Mouse (Mus musculus) telencephalon, adult 2 months (tissue): ENCODE data around the gene Cap2.

ENCODE experiments used
- DNase-seq: peaks from one replicate; pipeline ENCODE4 v3.0.0-alpha.2; 2011; ENCODE audit warnings: low read depth, low spot score

The Cap2 gene

DNA sequence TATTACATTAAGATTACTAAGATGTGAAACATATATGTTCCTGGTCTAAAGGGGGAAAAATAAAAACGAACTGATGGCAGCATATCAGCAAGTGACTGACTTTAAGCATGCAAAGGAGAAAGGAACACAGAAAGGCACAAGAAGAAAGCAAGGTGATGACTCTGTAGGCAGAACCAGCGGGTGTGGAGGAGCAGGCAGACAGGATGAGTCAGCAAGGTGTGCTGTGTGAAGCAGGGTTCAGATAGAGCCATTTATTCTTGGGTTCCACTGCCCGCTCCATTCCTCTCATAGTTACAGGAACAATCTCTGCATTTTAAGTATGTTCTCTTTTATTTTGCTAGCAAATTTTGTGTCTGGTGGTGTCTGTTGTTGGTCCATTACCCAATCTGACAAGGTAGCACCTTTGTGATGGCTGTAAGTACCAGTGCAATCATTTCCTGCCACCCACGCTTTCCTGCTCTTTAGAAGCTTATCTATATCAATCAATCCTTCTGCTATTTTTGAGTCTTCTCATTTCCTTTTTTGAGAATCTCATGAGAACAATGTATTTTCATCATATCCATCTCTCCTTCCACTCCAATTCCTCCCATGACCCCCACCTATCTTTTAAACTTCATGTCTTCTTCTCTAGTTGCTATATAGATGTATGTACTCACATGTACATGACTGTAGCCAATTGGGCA is 189.1 kb downstream of the Cap2 start:
- no peak for DNase-seq

DNA sequence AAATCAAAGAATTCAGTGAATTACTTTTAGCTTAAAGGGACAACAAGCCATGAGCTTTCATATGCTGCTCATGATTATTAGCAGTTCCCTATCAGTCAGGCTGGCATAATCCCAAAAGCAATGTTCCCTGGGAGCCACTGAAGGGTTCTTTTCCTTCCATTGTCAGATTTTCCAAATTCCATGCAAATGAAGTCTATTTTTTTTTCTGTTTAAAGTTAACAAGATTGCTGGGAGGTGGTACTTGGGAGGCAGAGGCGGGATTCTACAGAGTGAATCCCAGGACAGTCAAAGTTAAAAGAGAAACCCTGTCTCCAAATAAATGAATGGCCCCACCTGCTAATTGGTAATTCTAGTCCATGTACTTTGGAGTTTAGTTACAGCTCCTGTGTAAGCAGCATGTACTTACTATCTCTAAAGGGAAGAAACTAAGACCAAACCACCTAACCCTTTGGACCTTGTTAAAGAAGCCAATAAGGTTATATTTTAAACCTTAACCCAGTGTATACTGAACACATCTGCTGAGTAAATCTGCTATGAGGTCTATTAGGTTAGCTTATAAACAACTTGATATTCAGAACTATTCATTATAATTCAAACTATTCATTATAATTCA is 193.8 kb downstream of the Cap2 start:
- DNase-seq: no peak

DNA sequence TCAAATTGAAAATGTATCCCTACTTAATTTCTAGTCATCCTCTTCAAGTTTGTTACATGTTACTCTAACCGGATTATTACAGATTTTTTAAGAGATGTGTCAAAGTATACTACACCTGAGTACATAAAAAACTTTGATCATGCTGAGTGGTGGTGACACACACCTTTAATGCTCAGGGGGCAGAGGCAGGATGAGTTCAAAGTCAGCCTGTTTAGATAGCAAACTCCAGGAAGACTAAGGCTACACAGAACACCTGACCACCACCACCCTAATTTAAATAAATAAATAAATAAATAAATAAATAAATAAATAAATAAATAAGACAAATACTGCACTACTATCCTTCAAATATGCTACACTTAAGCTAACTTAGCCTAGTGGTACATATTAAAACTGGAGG is 194.3 kb downstream of the Cap2 start:
- DNase-seq: no peak

DNA sequence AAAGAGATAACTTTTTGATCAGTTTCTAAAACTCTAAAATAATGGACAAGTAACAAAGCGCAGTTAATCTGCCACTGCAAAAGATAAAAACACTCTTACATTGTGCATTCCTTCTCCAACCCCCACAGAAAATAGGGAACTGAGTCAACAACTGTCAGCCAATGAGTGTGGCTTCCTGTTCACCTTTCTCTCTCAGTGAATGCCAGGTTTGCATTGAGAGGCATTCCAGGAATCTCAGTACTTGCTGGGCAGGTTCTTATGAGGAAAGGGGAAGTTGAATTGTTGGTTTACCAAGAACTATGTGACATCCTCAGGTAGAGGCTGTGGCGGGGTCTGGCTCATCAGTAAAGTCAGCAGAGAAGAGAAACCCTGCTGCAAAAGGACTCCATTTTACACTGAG is 195.1 kb downstream of the Cap2 start:
- DNase-seq: no peak

DNA sequence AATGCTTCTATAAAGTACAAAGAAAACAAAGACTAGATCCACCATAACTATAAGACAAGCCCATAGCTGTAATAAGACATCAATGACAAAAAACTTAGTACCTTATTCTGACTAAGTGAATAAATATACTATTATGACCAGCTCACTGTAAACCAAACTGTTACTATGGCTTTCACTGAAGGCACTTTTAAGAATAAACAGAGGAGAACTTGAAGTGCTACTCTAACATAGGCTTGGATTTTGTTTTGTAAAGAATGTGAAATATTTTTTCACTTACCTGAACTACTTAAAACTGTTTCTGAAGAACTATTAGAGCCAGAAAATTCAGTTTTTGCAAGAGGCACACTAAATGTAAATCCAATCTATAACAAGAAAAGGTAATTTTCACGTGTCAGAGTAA is 197.7 kb downstream of the Cap2 start:
- DNase-seq: no peak
